Mouse (Mus musculus): ENCODE measurements around the gene Ephb4.

Ephb4 gene

GRCm38 (mm10) chr5:137374521-137375080 lies 24.7 kb downstream of the Ephb4 start:
- no peak for DNase-seq

DNA sequence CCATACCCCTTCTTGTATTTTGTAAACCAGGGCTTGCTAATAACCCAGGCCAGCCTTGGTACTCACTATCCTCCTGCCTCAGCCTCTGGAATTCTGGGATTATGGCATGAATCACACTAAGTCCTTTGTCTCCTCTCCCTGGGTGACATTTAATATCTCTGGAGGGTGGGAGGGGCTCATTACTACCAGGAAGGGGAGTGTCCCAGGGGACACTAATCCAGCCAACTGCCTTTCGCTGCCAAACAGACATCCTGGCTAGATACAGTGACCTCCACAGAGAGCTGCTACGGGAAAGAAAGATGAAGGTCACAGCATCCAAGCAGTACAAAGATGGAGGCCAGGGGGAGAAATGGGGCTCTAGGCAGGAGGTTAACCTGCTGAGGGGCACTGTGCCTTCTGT lies 25.7 kb downstream of the Ephb4 start:
- DNase-seq = no peak

DNA sequence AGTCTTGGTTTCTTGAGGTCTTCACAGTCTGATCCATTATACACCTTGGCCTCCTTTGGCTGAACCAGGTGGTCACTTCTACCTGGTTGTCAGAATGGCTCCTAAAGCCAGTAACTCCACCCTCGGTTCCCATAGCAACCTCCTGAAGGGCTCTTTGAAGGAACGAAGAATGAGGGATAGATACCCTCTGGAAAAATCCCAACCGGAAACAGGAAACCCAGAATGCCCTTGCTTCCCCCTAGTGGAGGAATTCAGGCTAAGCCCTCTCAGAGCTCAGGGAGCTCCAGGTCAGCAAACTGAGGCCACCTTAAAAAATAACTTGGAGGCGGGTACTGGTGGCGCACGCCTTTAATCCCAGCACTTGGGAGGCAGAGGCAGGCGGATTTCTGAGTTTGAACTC lies 26.3 kb downstream of the Ephb4 start:
- DNase-seq = no peak

- no peak for DNase-seq
Observed at GRCm38 (mm10) chr5:137376722-137377121, 26.8 kb downstream of the Ephb4 start.

- no peak for DNase-seq
Observed at GRCm38 (mm10) chr5:137377176-137377575, 27.3 kb downstream of the Ephb4 start.

GRCm38 (mm10) chr5:137377603-137378002 lies 27.7 kb downstream of the Ephb4 start:
- DNase-seq = no peak

- peak; percentile 52 for DNase-seq
Observed at GRCm38 (mm10) chr5:137381152-137381551, 31.2 kb downstream of the Ephb4 start.

GRCm38 (mm10) chr5:137383441-137383840 lies 33.5 kb downstream of the Ephb4 start:
- no peak for DNase-seq

DNA sequence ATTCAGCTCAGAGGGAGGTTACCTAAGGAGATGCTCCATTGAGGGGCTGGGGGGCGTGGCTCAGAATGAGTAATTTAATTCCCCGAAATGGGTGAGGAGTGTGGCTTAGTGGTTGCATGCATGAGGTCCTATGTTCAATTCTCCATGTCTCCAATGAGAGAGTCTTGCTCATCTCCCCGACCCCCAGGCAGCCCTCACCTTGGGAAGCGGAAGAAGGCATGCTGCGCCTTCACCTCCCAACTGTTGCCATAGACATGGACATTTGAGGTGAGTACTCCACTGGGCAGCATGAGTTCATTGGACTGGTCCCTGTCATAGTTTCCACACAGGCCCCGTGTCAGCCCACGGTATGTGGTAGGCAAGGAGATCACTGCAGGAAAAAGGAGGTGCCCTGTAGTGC lies 36.8 kb downstream of the Ephb4 start:
- DNase-seq = no peak

- no peak for DNase-seq
Observed at GRCm38 (mm10) chr5:137391641-137392040, 41.7 kb downstream of the Ephb4 start.

DNA sequence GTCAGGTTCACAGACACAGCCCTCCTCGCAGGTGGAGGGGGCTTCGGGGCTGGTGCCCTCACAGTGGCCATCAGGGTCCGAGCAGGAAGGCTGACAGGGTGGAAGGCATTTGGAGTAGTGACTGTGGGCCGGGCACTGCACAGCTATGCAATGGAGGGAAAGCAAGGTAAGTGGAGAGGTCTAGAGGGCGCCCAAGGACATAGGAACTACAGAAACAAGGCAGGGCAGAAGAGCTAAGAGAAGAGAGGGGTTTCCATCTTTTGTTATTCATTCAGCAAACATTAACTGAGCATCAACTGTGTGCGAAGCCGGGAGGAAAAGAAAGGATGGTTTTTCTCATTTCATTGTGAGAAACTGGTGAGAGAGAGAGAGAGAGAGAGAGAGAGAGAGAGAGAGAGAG lies 44.5 kb downstream of the Ephb4 start:
- no peak for DNase-seq

- no peak for DNase-seq
Observed at GRCm38 (mm10) chr5:137404081-137404480, 54.2 kb downstream of the Ephb4 start.

- no peak for DNase-seq
Observed at GRCm38 (mm10) chr5:137409451-137409850, 59.5 kb downstream of the Ephb4 start.

GRCm38 (mm10) chr5:137410066-137410465 lies 60.2 kb downstream of the Ephb4 start:
- no peak for DNase-seq

- no peak for DNase-seq
Observed at GRCm38 (mm10) chr5:137410549-137410948, 60.6 kb downstream of the Ephb4 start.

- DNase-seq = no peak
Observed at GRCm38 (mm10) chr5:137411235-137411634, 61.3 kb downstream of the Ephb4 start.

DNA sequence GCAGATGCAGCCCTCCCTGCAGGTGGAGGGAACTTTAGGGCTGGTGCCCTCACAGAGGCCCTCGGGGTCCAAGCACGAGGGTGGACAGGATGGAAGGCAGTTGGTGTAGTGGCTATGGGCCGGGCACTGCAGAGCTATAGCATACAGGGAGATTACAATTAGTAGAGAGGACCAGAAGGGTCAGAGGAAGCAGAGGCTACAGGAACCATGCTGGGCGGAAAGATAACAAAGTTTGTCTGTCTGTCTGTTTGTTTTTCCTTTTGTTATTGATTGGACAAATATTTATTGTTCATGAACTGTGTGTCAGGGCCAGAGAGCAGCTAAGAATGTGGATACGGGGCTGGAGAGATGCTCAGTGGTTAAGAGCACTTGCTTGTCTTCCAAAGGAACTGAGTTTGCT lies 64.3 kb downstream of the Ephb4 start:
- DNase-seq = no peak

GRCm38 (mm10) chr5:137419105-137419504 lies 69.2 kb downstream of the Ephb4 start:
- DNase-seq = no peak

DNA sequence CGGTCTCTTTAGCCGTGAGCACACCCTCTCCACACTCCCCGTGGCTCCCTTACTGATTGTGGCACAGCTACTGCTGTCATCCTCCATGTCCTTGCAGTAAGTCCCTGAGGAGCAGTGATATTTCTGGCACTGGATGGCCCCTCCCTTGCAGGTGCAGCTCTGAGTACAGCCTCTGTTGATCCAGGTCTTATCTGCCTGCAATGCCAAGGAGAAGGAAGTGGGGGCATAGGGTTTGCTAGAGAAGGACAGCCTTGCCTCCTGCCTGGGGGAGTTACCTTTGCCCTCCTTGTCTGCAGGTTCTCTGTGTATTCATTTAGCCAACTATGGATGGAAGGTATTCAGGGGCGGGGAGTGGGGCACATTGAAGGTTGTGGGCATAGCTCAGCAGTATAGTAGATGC lies 69.9 kb downstream of the Ephb4 start:
- DNase-seq = no peak

DNA sequence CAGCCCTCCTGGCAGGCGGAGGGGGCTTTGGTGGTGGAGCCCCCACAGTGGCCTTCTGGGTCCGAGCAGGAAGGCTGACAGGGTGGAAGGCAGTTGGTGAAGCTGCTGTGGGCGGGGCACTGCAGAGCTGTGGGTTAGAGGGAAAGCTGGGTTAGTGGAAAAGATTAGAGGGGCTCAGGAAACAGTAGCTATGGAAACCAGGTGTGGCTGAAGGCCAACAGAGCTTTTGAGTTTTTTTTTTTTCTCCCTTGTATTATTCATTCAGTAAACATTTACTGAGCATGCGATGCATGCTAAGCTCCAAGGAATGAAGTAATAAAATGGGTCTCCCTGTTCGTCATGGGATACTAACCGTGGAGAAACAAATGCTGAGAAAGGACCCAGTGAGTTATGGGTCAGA lies 75.7 kb downstream of the Ephb4 start:
- no peak for DNase-seq

All from right cerebral cortex, postnatal 14 days (tissue).